Mouse (Mus musculus) forebrain, postnatal 0 days (tissue): ENCODE results near the gene Nsf. TPM values are rescaled to one million over a fixed set of nuclear protein-coding genes. Genes with fewer than 3 reads are reported as not detected.

Experiments
- ATAC-seq: fragments of 200-750 bp; cut with Nextera tagmentation; 2 replicates; pipeline ENCODE4 v1.8.0; 2017; ENCODE audit warnings: mild to moderate bottlenecking, moderate library complexity
- DNase-seq: peaks from one replicate; pipeline ENCODE4 v3.0.0-alpha.2; 2015
- H3K27ac ChIP-seq: fragments of 300-500 bp; sonication (generic); 2 replicates; pipeline ENCODE4 v1.5.1; 2014; ENCODE audit warnings: low read depth, mild to moderate bottlenecking, antibody characterized with exemption, low read length, moderate library complexity, mixed read lengths
- H3K27me3 ChIP-seq: fragments of 300-500 bp; sonication (generic); 2 replicates; pipeline ENCODE4 v1.6.1; 2014; ENCODE audit warnings: mild to moderate bottlenecking, low read length, mixed read lengths; ENCODE audit not compliant: insufficient read depth
- H3K36me3 ChIP-seq: fragments of 300-500 bp; sonication (generic); 2 replicates; pipeline ENCODE4 v1.6.1; 2014; ENCODE audit warnings: mild to moderate bottlenecking, moderate library complexity; ENCODE audit not compliant: insufficient read depth
- H3K4me1 ChIP-seq: fragments of 300-500 bp; sonication (generic); 2 replicates; pipeline ENCODE4 v1.6.1; 2014; ENCODE audit warnings: antibody characterized with exemption; ENCODE audit not compliant: insufficient read depth
- H3K4me2 ChIP-seq: fragments of 300-500 bp; sonication (generic); 2 replicates; pipeline ENCODE4 v1.6.1; 2014; ENCODE audit warnings: low read depth, mild to moderate bottlenecking, moderate library complexity
- H3K4me3 ChIP-seq: fragments of 300-500 bp; sonication (generic); 2 replicates; pipeline ENCODE4 v1.5.1; 2014; ENCODE audit warnings: low read depth, low read length, mixed read lengths
- H3K9ac ChIP-seq: fragments of 300-500 bp; sonication (generic); 2 replicates; pipeline ENCODE4 v1.6.1; 2014; ENCODE audit warnings: mild to moderate bottlenecking
- H3K9me3 ChIP-seq: fragments of 300-500 bp; sonication (generic); 2 replicates; pipeline ENCODE4 v1.6.1; 2016; ENCODE audit warnings: low read length
- CTCF ChIP-seq: sonication (generic); IDR thresholded peaks from 2 replicates; pipeline ENCODE4 v1.5.1; 2016; ENCODE audit warnings: antibody characterized with exemption, control low read depth, low read depth
- WGBS: fragments of 180-500 bp; shearing (Covaris S2); extraction: QIAGEN DNeasy Blood & Tissue Kit; methylation state at CpG from one replicate; pipeline ENCODE4 v1.1.7; 2014; 5-methylcytosine and 5-hydroxymethylcytosine counted together
- polyA plus RNA-seq: library from polyadenylated mRNA; unstranded; fragments of >200 nt; fragmentation: Nextera tagmentation; extraction: Ambion mirVana; gene quantifications from 2 replicates; pipeline ENCODE4 v1.2.1, GENCODE M21; 2015
- total RNA-seq: library from RNA; depleted of rRNA; stranded (reverse); fragments of >200 nt; gene quantifications from 2 replicates; pipeline ENCODE4 v1.2.3, GENCODE M21; 2014; rRNA removed

The Nsf gene
- total RNA-seq, result 106 and 134 TPM in 2 replicates
- polyA plus RNA-seq, result 121 and 184 TPM in 2 replicates

- Histone ChIP-seq H3K36me3 (no peaks in the 10 kb centered on the region), H3K27me3 (no peaks in the 10 kb centered on the region), H3K9ac (peak within 1 kb of the TSS; percentile 92), H3K4me3 (peak within 1 kb of the TSS; percentile 79), H3K4me1 (peaks cover 16% of the 10 kb centered on the region; the same call in 1 of the 2 replicates), H3K4me2 (peak within 1 kb of the TSS; percentile 54), H3K9me3 (no peaks in the 10 kb centered on the region), H3K27ac (peak within 1 kb of the TSS; percentile 88)
- ATAC-seq, result peak; percentile 97
- no peak for TF ChIP-seq CTCF
- WGBS, result 3% methylated on average over 53 of the region's 53 CpGs
- peak; percentile 92 for DNase-seq
Observed at GRCm38 (mm10) chr11:103953896-103954292, at the start of gene Nsf. Gene Nsf (minus strand): TSS chr11:103954056.

GRCm38 (mm10) chr11:104003397-104003796, 49.5 kb upstream of the Nsf start:
- DNase-seq (no peak), ATAC-seq (no peak)
- Histone ChIP-seq H3K27ac (no peak overlapping the region), H3K36me3 (no peaks in the 10 kb centered on the region), H3K27me3 (no peaks in the 10 kb centered on the region), H3K4me2 (no peak overlapping the region), H3K9me3 (no peaks in the 10 kb centered on the region), H3K9ac (no peak overlapping the region), H3K4me1 (no peaks in the 10 kb centered on the region), H3K4me3 (no peak overlapping the region)
- TF ChIP-seq CTCF, result no peak
- 57% methylated on average over 9 of the region's 9 CpGs for WGBS

GRCm38 (mm10) chr11:104002191-104002590, 48.3 kb upstream of the Nsf start:
- no peak overlapping the region for H3K4me3 ChIP-seq
- H3K9ac ChIP-seq, result no peak overlapping the region
- TF ChIP-seq CTCF, result no peak
- H3K27me3 ChIP-seq, result no peaks in the 10 kb centered on the region
- H3K27ac ChIP-seq, result no peak overlapping the region
- no peaks in the 10 kb centered on the region for H3K36me3 ChIP-seq
- H3K4me1 ChIP-seq, result no peaks in the 10 kb centered on the region
- DNase-seq, result no peak
- 87% methylated on average over 5 of the region's 5 CpGs for WGBS
- H3K4me2 ChIP-seq, result no peak overlapping the region
- H3K9me3 ChIP-seq, result no peaks in the 10 kb centered on the region
- no peak for ATAC-seq

GRCm38 (mm10) chr11:104001395-104001955, 47.6 kb upstream of the Nsf start:
- no peak for ATAC-seq
- WGBS, result 84% methylated on average over 12 of the region's 12 CpGs
- TF ChIP-seq CTCF, result no peak
- Histone ChIP-seq H3K9me3 (no peaks in the 10 kb centered on the region), H3K27me3 (no peaks in the 10 kb centered on the region), H3K36me3 (no peaks in the 10 kb centered on the region), H3K9ac (no peak overlapping the region), H3K4me1 (no peaks in the 10 kb centered on the region), H3K27ac (no peak overlapping the region), H3K4me3 (no peak overlapping the region), H3K4me2 (no peak overlapping the region)
- no peak for DNase-seq

- Histone ChIP-seq H3K9ac (no peak overlapping the region), H3K4me1 (no peaks in the 10 kb centered on the region), H3K4me3 (no peak overlapping the region), H3K9me3 (no peaks in the 10 kb centered on the region), H3K27ac (no peak overlapping the region), H3K27me3 (no peaks in the 10 kb centered on the region), H3K4me2 (no peak overlapping the region), H3K36me3 (no peaks in the 10 kb centered on the region)
- TF ChIP-seq CTCF, result no peak
- no peak for DNase-seq
- no peak for ATAC-seq
- WGBS, result 77% methylated on average over 9 of the region's 9 CpGs
Observed at GRCm38 (mm10) chr11:104000667-104001394, 47.0 kb upstream of the Nsf start.

- DNase-seq (no peak), ATAC-seq (no peak)
- H3K27ac ChIP-seq, result no peak overlapping the region
- no peaks in the 10 kb centered on the region for H3K9me3 ChIP-seq
- H3K36me3 ChIP-seq, result no peaks in the 10 kb centered on the region
- no peaks in the 10 kb centered on the region for H3K4me1 ChIP-seq
- TF ChIP-seq CTCF, result no peak
- WGBS, result 69% methylated on average over 5 of the region's 5 CpGs
- H3K9ac ChIP-seq, result no peak overlapping the region
- H3K27me3 ChIP-seq, result no peaks in the 10 kb centered on the region
- H3K4me3 ChIP-seq, result no peak overlapping the region
- no peak overlapping the region for H3K4me2 ChIP-seq
Observed at GRCm38 (mm10) chr11:103998737-103999136, 44.9 kb upstream of the Nsf start.

GRCm38 (mm10) chr11:103997385-103997784, 43.5 kb upstream of the Nsf start:
- Histone ChIP-seq H3K4me2 (no peak overlapping the region), H3K4me1 (no peaks in the 10 kb centered on the region), H3K9me3 (no peaks in the 10 kb centered on the region), H3K4me3 (no peak overlapping the region), H3K9ac (no peak overlapping the region), H3K27me3 (no peaks in the 10 kb centered on the region), H3K36me3 (no peaks in the 10 kb centered on the region), H3K27ac (no peak overlapping the region)
- DNase-seq, result peak; percentile 85
- TF ChIP-seq CTCF, result peak; percentile 91
- peak; percentile 77 for ATAC-seq
- 14% methylated on average over 5 of the region's 5 CpGs for WGBS
